Mouse (Mus musculus) liver, embryonic 11.5 days (tissue): ENCODE measurements at regions not wholly inside any gene's neighbourhood (a gene's known extent, or its start where the extent isn't known, plus 50 kb on each side); places are given as distances from the start of the nearest gene placed in this dataset.

Experiments
- ATAC-seq: fragments of 200-750 bp; cut with Nextera tagmentation; replicated peaks from 2 replicates; pipeline ENCODE4 v1.8.0; 2017; ENCODE audit warnings: moderate number of reproducible peaks, mild to moderate bottlenecking, moderate TSS enrichment, moderate library complexity; ENCODE audit not compliant: low FRiP score
- DNase-seq: peaks from one replicate; pipeline ENCODE4 v3.0.0-alpha.2; 2017; ENCODE audit warnings: low spot score
- H3K27ac ChIP-seq: fragments of 300-500 bp; sonication (generic); 2 replicates; pipeline ENCODE4 v1.5.1; 2014; ENCODE audit warnings: mild to moderate bottlenecking, low read depth, low read length, control low read depth
- H3K27me3 ChIP-seq: fragments of 300-500 bp; sonication (generic); replicated peaks from 2 replicates; pipeline ENCODE4 v1.6.1; 2014; ENCODE audit warnings: low read length, mixed read lengths; ENCODE audit not compliant: control insufficient read depth, insufficient read depth
- H3K36me3 ChIP-seq: fragments of 300-500 bp; sonication (generic); 2 replicates; pipeline ENCODE4 v1.6.1; 2014; ENCODE audit warnings: mild to moderate bottlenecking, low read length, moderate library complexity, mixed read lengths; ENCODE audit not compliant: control insufficient read depth, insufficient read depth
- H3K4me1 ChIP-seq: fragments of 300-500 bp; sonication (generic); replicated peaks from 2 replicates; pipeline ENCODE4 v1.6.1; 2014; ENCODE audit warnings: low read length, mixed read lengths; ENCODE audit not compliant: control insufficient read depth, insufficient read depth
- H3K4me2 ChIP-seq: fragments of 300-500 bp; sonication (generic); 2 replicates; pipeline ENCODE4 v1.6.1; 2014; ENCODE audit warnings: mild to moderate bottlenecking, control low read depth, moderate library complexity
- H3K4me3 ChIP-seq: fragments of 300-500 bp; sonication (generic); 2 replicates; pipeline ENCODE4 v1.5.1; 2014; ENCODE audit warnings: low read depth, low read length, control low read depth
- H3K9ac ChIP-seq: fragments of 300-500 bp; sonication (generic); 2 replicates; pipeline ENCODE4 v1.6.1; 2014; ENCODE audit warnings: low read depth, low read length, control low read depth
- H3K9me3 ChIP-seq: fragments of 300-500 bp; sonication (generic); 2 replicates; pipeline ENCODE4 v1.6.1; 2016; ENCODE audit warnings: low read length, inconsistent platforms, mixed read lengths; ENCODE audit not compliant: control insufficient read depth
- WGBS: fragments of 180-500 bp; shearing (Covaris S2); extraction: QIAGEN DNeasy Blood & Tissue Kit; methylation state at CpG from one replicate; pipeline ENCODE4 v1.1.7; 2014; 5-methylcytosine and 5-hydroxymethylcytosine counted together

GRCm38 (mm10) chr11:114218732-114219506 lies 152.1 kb upstream of the Sdk2 start:
- no peaks in the 10 kb centered on the region for H3K36me3 ChIP-seq
- no peak overlapping the region for H3K9ac ChIP-seq
- no peak overlapping the region for H3K4me2 ChIP-seq
- H3K4me1 ChIP-seq: peaks cover 2% of the 10 kb centered on the region; the same call in 1 of the 2 replicates
- H3K9me3 ChIP-seq: 0 out of 2 replicates have a peak, but pooled peaks cover 4% of the 10 kb centered on the region
- no peak overlapping the region for H3K27ac ChIP-seq
- WGBS: 35% methylated on average over 9 of the region's 9 CpGs
- H3K27me3 ChIP-seq: peaks cover 14% of the 10 kb centered on the region; the same call in 1 of the 2 replicates
- H3K4me3 ChIP-seq: no peak overlapping the region
- ATAC-seq: no peak
- no peak for DNase-seq

GRCm38 (mm10) chr11:114217245-114217757 lies 150.5 kb upstream of the Sdk2 start:
- peak overlapping the region; percentile 52 for H3K4me2 ChIP-seq
- DNase-seq (no peak), ATAC-seq (no peak)
- peak overlapping the region; percentile 16; the same call in 1 of the 2 replicates for H3K4me3 ChIP-seq
- H3K27ac ChIP-seq: no peak overlapping the region
- peaks cover 14% of the 10 kb centered on the region; the same call in 1 of the 2 replicates for H3K27me3 ChIP-seq
- peaks cover 2% of the 10 kb centered on the region; the same call in 1 of the 2 replicates for H3K4me1 ChIP-seq
- H3K9ac ChIP-seq: no peak overlapping the region
- H3K36me3 ChIP-seq: no peaks in the 10 kb centered on the region
- 4% methylated on average over 15 of the region's 15 CpGs for WGBS
- no peaks in the 10 kb centered on the region for H3K9me3 ChIP-seq

- H3K4me1 ChIP-seq: peaks cover 2% of the 10 kb centered on the region; the same call in 1 of the 2 replicates
- no peak for ATAC-seq
- no peaks in the 10 kb centered on the region for H3K36me3 ChIP-seq
- no peak for DNase-seq
- H3K27me3 ChIP-seq: peaks cover 14% of the 10 kb centered on the region; the same call in 1 of the 2 replicates
- H3K9ac ChIP-seq: no peak overlapping the region
- WGBS: 10% methylated on average over 7 of the region's 7 CpGs
- no peak overlapping the region for H3K4me3 ChIP-seq
- no peaks in the 10 kb centered on the region for H3K9me3 ChIP-seq
- H3K27ac ChIP-seq: no peak overlapping the region
- no peak overlapping the region; the same call in 1 of the 2 replicates for H3K4me2 ChIP-seq
Observed at GRCm38 (mm10) chr11:114216493-114216892, 149.6 kb upstream of the Sdk2 start.

DNA sequence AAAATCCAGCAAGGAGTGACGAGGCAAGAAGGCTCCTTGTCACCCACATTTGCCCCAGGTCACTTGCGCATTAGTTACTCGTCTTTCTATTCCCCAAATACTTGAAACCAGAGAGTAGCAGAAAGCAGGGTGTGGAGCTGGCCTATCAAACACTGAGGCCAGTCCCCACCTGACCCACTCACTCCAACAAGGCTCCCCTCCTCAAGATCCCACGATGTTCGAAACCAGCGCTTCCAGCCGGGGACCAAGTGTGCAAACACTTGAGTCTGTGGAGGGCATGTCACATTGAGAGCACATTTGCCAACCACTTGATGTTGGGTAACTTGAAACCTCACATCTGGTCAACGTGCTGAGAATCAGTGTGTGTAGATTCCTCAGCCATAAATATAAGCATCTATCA lies 148.4 kb upstream of the Sdk2 start:
- Histone ChIP-seq H3K9ac (no peak overlapping the region), H3K27me3 (peaks cover 14% of the 10 kb centered on the region; the same call in 1 of the 2 replicates), H3K4me2 (no peak overlapping the region), H3K36me3 (no peaks in the 10 kb centered on the region), H3K4me3 (no peak overlapping the region), H3K4me1 (peaks cover 2% of the 10 kb centered on the region; the same call in 1 of the 2 replicates), H3K9me3 (no peaks in the 10 kb centered on the region), H3K27ac (no peak overlapping the region)
- ATAC-seq: no peak
- DNase-seq: no peak
- 78% methylated on average over 8 of the region's 8 CpGs for WGBS

GRCm38 (mm10) chr11:114212136-114212535 lies 145.3 kb upstream of the Sdk2 start:
- no peak overlapping the region for H3K27ac ChIP-seq
- no peak for ATAC-seq
- H3K4me3 ChIP-seq: no peak overlapping the region
- H3K4me2 ChIP-seq: no peak overlapping the region
- H3K9ac ChIP-seq: no peak overlapping the region
- no peaks in the 10 kb centered on the region for H3K9me3 ChIP-seq
- no peaks in the 10 kb centered on the region for H3K36me3 ChIP-seq
- peaks cover 10% of the 10 kb centered on the region; the same call in 1 of the 2 replicates for H3K27me3 ChIP-seq
- no peak for DNase-seq
- WGBS: 60% methylated on average over 2 of the region's 2 CpGs
- H3K4me1 ChIP-seq: peaks cover 2% of the 10 kb centered on the region; the same call in 1 of the 2 replicates

- Histone ChIP-seq H3K4me1 (no peaks in the 10 kb centered on the region), H3K9ac (no peak overlapping the region), H3K4me3 (no peak overlapping the region), H3K36me3 (no peaks in the 10 kb centered on the region), H3K27ac (no peak overlapping the region), H3K4me2 (no peak overlapping the region), H3K9me3 (no peaks in the 10 kb centered on the region), H3K27me3 (0 out of 2 replicates have a peak, but pooled peaks cover 3% of the 10 kb centered on the region)
- no peak for ATAC-seq
- no peak for DNase-seq
- WGBS: 51% methylated on average over 2 of the region's 2 CpGs
Observed at GRCm38 (mm10) chr11:114205192-114205591, 138.3 kb upstream of the Sdk2 start.

GRCm38 (mm10) chr11:114203416-114203815 lies 136.6 kb upstream of the Sdk2 start:
- ATAC-seq: no peak

GRCm38 (mm10) chr11:114202486-114202885 lies 135.6 kb upstream of the Sdk2 start:
- no peak for ATAC-seq
- 83% methylated on average over 16 of the region's 16 CpGs for WGBS

More at GRCm38 (mm10) chr11:114203416-114203815, 136.6 kb upstream of the Sdk2 start:
- no peak overlapping the region for H3K27ac ChIP-seq
- no peaks in the 10 kb centered on the region; the same call in 1 of the 2 replicates for H3K4me1 ChIP-seq
- H3K4me2 ChIP-seq: no peak overlapping the region
- no peak overlapping the region for H3K9ac ChIP-seq
- H3K4me3 ChIP-seq: no peak overlapping the region
- no peaks in the 10 kb centered on the region for H3K36me3 ChIP-seq
- no peak for DNase-seq
- H3K9me3 ChIP-seq: no peaks in the 10 kb centered on the region
- 0 out of 2 replicates have a peak, but pooled peaks cover 3% of the 10 kb centered on the region for H3K27me3 ChIP-seq
- WGBS: 76% methylated on average over 9 of the region's 9 CpGs

More at GRCm38 (mm10) chr11:114202486-114202885, 135.6 kb upstream of the Sdk2 start:
- DNase-seq: no peak
- H3K4me2 ChIP-seq: no peak overlapping the region
- H3K36me3 ChIP-seq: no peaks in the 10 kb centered on the region
- H3K9ac ChIP-seq: no peak overlapping the region
- no peak overlapping the region for H3K27ac ChIP-seq
- no peaks in the 10 kb centered on the region for H3K9me3 ChIP-seq
- no peaks in the 10 kb centered on the region; the same call in 1 of the 2 replicates for H3K4me1 ChIP-seq
- 0 out of 2 replicates have a peak, but pooled peaks cover 3% of the 10 kb centered on the region for H3K27me3 ChIP-seq
- H3K4me3 ChIP-seq: no peak overlapping the region
